Mouse (Mus musculus) heart, embryonic 14.5 days (tissue): ENCODE results near the gene Col11a2. TPM values are rescaled to one million over a fixed set of nuclear protein-coding genes. Genes with fewer than 3 reads are reported as not detected.
A peak's percentile ranks its signal among the peaks of the same experiment; 100 is the strongest.
"Not testable (repeated sequence)": the region's sequence is repeated elsewhere in the genome, so short reads cannot be mapped to it uniquely, and the experiment has no call there.

ENCODE experiments used
- ATAC-seq: fragments of 200-750 bp; cut with Nextera tagmentation; 2 replicates; pipeline ENCODE4 v1.8.0; 2017; ENCODE audit warnings: low read depth, moderate TSS enrichment; ENCODE audit not compliant: insufficient number of reproducible peaks, insufficient read depth, low FRiP score
- H3K27ac ChIP-seq, 2 experiments: fragments of 200-500 bp in 1 of 2; fragments of 300-500 bp in 1 of 2; sonication (generic) in 1 of 2; replicated peaks in 1 of 2; 2 replicates each; pipeline ENCODE4 v1.5.1; 2012 to 2014; ENCODE audit warnings: low read depth in 2 of 2, low read length in 2 of 2, control low read depth in 1 of 2, mild to moderate bottlenecking in 1 of 2, mixed read lengths in 1 of 2; ENCODE audit not compliant: control insufficient read depth in 1 of 2, insufficient read depth in 1 of 2
- H3K27me3 ChIP-seq: fragments of 300-500 bp; sonication (generic); 2 replicates; pipeline ENCODE4 v1.6.1; 2014; ENCODE audit warnings: mild to moderate bottlenecking, low read length, control low read depth; ENCODE audit not compliant: control insufficient read depth, insufficient read depth
- H3K36me3 ChIP-seq: fragments of 300-500 bp; sonication (generic); 2 replicates; pipeline ENCODE4 v1.6.1; 2014; ENCODE audit warnings: mild to moderate bottlenecking, control low read depth, low read length, mixed read lengths; ENCODE audit not compliant: control insufficient read depth, insufficient read depth
- H3K4me1 ChIP-seq, 2 experiments: fragments of 200-500 bp in 1 of 2; fragments of 300-500 bp in 1 of 2; sonication (generic) in 1 of 2; 2 replicates each; pipeline ENCODE4 v1.6.1; 2012 to 2014; ENCODE audit warnings: low read length in 2 of 2, control low read depth in 1 of 2, mixed read lengths in 1 of 2; ENCODE audit not compliant: control insufficient read depth in 2 of 2, insufficient read depth in 2 of 2
- H3K4me2 ChIP-seq: fragments of 300-500 bp; sonication (generic); 2 replicates; pipeline ENCODE4 v1.6.1; 2014; ENCODE audit warnings: mild to moderate bottlenecking, low read length
- H3K4me3 ChIP-seq, 2 experiments: fragments of 200-500 bp in 1 of 2; fragments of 300-500 bp in 1 of 2; sonication (generic) in 1 of 2; 2 replicates each; pipeline ENCODE4 v1.5.1; 2012 to 2014; ENCODE audit warnings: low read length in 2 of 2, mild to moderate bottlenecking in 2 of 2, control low read depth in 1 of 2, low read depth in 1 of 2, moderate library complexity in 1 of 2; ENCODE audit not compliant: control insufficient read depth in 1 of 2, insufficient read depth in 1 of 2
- H3K9ac ChIP-seq: fragments of 300-500 bp; sonication (generic); 2 replicates; pipeline ENCODE4 v1.6.1; 2014; ENCODE audit warnings: mild to moderate bottlenecking, low read length
- H3K9me3 ChIP-seq: fragments of 300-500 bp; sonication (generic); 2 replicates; pipeline ENCODE4 v1.6.1; 2016; ENCODE audit warnings: low read length, control low read depth; ENCODE audit not compliant: control insufficient read depth
- WGBS: fragments of 180-500 bp; shearing (Covaris S2); extraction: QIAGEN DNeasy Blood & Tissue Kit; methylation state at CpG from one replicate; pipeline ENCODE4 v1.1.7; 2014; 5-methylcytosine and 5-hydroxymethylcytosine counted together
- polyA plus RNA-seq: library from polyadenylated mRNA; unstranded; fragments of >200 nt; fragmentation: Nextera tagmentation; extraction: Ambion mirVana; gene quantifications from 2 replicates; pipeline ENCODE4 v1.2.1, GENCODE M21; 2014

Gene Col11a2
- polyA plus RNA-seq, result 0.32 and 0.51 TPM in 2 replicates

- Histone ChIP-seq H3K4me1 (peaks cover 10 to 25% of the 10 kb centered on the region in 2 experiments), H3K4me2 (peak within 1 kb of the TSS; percentile 60), H3K27ac (no peak within 1 kb of the TSS), H3K9ac (peak within 1 kb of the TSS; percentile 22), H3K4me3 (peak within 1 kb of the TSS in 1 of 2 experiments; percentile 21; a peak in 2 of 4 replicates), H3K27me3 (peaks cover 39% of the 10 kb centered on the region), H3K36me3 (peaks cover 39% of the 10 kb centered on the region), H3K9me3 (no peaks in the 10 kb centered on the region)
- 8% methylated on average over 28 of the region's 28 CpGs for WGBS
- no peak for ATAC-seq
These were observed at the start of gene Col11a2 for GRCm38 (mm10) chr17:34038878-34039561. TSS of gene Col11a2 (plus strand) at chr17:34039437.

DNA sequence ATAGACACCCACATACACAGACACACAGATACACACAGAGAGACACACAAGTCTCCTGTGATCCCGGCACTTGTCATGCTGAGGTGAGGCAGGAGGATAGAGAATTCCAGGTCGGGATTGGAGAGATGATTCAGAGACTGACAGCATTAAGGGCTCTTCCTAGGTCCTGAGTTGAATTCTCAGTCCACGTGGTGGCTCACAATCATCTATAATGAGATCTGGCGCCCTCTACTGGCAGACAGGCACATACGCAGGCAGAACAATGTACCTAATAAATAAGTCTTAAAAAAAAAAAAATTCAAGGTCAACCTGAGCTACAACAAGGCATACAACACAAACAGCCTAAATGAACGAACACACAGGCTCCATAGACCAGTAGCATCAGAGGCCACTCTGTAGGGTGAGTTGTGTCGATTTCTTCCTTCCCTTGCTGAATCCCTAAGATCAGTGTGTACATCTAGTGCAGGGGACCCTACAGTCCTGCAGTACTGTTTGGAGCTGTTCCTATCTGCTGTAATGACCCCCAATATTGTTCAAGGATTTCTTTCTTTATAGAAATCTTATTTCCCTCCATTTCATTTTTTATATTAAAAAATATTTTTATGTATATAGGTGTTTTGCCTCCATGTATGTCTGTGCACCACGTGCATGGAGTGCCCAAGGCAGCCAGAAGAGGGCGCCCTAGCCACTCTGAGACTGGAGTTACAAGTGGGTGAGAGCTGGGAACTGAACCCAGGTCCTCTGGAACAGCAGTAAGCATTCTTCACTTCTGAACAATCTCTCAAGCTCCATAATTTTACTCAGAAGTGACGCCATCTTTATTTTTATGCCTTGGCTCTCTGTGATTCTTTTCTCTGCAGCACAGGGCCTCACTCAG, 47.2 kb upstream of the Col11a2 start:
- no peaks in the 10 kb centered on the region for H3K4me1 ChIP-seq
- no peak overlapping the region for H3K9ac ChIP-seq
- no peaks in the 10 kb centered on the region for H3K36me3 ChIP-seq
- no peak overlapping the region for H3K27ac ChIP-seq
- ATAC-seq, result no peak
- H3K9me3 ChIP-seq, result no peaks in the 10 kb centered on the region
- H3K4me2 ChIP-seq, result no peak overlapping the region
- peaks cover 7% of the 10 kb centered on the region; the same call in 1 of the 2 replicates for H3K27me3 ChIP-seq
- no peak overlapping the region for H3K4me3 ChIP-seq
- 29% methylated on average over 10 of the region's 10 CpGs for WGBS

GRCm38 (mm10) chr17:33994959-33995358, 44.3 kb upstream of the Col11a2 start:
- WGBS, result 79% methylated on average over 8 of the region's 8 CpGs
- Histone ChIP-seq H3K9ac (no peak overlapping the region), H3K9me3 (no peaks in the 10 kb centered on the region)

GRCm38 (mm10) chr17:33995651-33996050, 43.6 kb upstream of the Col11a2 start:
- 44% methylated on average over 3 of the region's 3 CpGs for WGBS
- H3K4me1 ChIP-seq, result peaks cover 0 to 2% of the 10 kb centered on the region in 2 experiments; a peak in 1 of 4 replicates
- ATAC-seq, result no peak

More at GRCm38 (mm10) chr17:33994959-33995358, 44.3 kb upstream of the Col11a2 start:
- H3K27me3 ChIP-seq, result peaks cover 2% of the 10 kb centered on the region; the same call in 1 of the 2 replicates
- no peak overlapping the region for H3K4me2 ChIP-seq
- H3K36me3 ChIP-seq, result no peaks in the 10 kb centered on the region
- no peak overlapping the region for H3K27ac ChIP-seq
- peaks cover 0 to 1% of the 10 kb centered on the region in 2 experiments; a peak in 1 of 4 replicates for H3K4me1 ChIP-seq
- H3K4me3 ChIP-seq, result no peak overlapping the region
- ATAC-seq, result no peak

DNA sequence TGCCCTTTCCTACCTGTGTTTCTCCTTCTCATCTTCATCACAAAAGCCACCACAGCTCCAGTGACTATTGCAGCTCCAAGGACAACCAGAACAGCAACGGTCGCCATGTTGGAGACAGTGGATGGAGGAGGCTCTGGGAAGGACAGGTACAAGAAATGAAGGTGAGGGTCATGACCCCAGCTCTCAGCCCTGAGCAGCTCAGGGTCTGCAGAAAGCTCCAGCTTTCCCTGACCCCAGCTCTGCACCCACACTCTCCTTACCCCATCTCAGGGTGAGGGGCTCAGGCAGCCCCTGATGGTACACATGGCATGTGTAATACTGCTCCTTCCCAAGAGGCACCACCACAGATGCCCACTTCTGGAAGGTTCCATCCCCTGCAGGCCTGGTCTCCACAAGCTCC, 42.2 kb upstream of the Col11a2 start:
- peaks cover 20% of the 10 kb centered on the region for H3K27me3 ChIP-seq
- not testable (repeated sequence) for H3K4me1 ChIP-seq, H3K36me3 ChIP-seq, H3K4me3 ChIP-seq, ATAC-seq, H3K27ac ChIP-seq, H3K9me3 ChIP-seq, H3K9ac ChIP-seq, H3K4me2 ChIP-seq
- WGBS, result 79% methylated on average over 2 of the region's 2 CpGs

More at GRCm38 (mm10) chr17:33995651-33996050, 43.6 kb upstream of the Col11a2 start:
- Histone ChIP-seq H3K9ac (no peak overlapping the region), H3K4me3 (no peak overlapping the region), H3K36me3 (no peaks in the 10 kb centered on the region), H3K27ac (no peak overlapping the region), H3K27me3 (peaks cover 7% of the 10 kb centered on the region; the same call in 1 of the 2 replicates), H3K4me2 (no peak overlapping the region), H3K9me3 (no peaks in the 10 kb centered on the region)

- H3K36me3 ChIP-seq, H3K4me2 ChIP-seq, H3K27ac ChIP-seq, H3K4me3 ChIP-seq, H3K9me3 ChIP-seq, H3K4me1 ChIP-seq, H3K9ac ChIP-seq, ATAC-seq: not testable (repeated sequence)
- WGBS, result 40% methylated on average over 5 of the region's 5 CpGs
- peaks cover 20% of the 10 kb centered on the region for H3K27me3 ChIP-seq
These were observed 40.5 kb upstream of the Col11a2 start for GRCm38 (mm10) chr17:33998697-33999096.

GRCm38 (mm10) chr17:33999341-34000149, 39.7 kb upstream of the Col11a2 start:
- H3K9me3 ChIP-seq, result no peaks in the 10 kb centered on the region
- H3K36me3 ChIP-seq, result no peaks in the 10 kb centered on the region
- peak overlapping the region; percentile 63 to 67 for H3K4me3 ChIP-seq
- no peak overlapping the region for H3K27ac ChIP-seq
- H3K9ac ChIP-seq, result peak overlapping the region; percentile 70
- peak; percentile 65; the same call in 1 of the 2 replicates for ATAC-seq
- H3K4me1 ChIP-seq, result peaks cover 0 to 2% of the 10 kb centered on the region in 2 experiments; a peak in 1 of 4 replicates
- H3K27me3 ChIP-seq, result peaks cover 20% of the 10 kb centered on the region
- WGBS, result 2% methylated on average over 82 of the region's 87 CpGs
- peak overlapping the region; percentile 100 for H3K4me2 ChIP-seq
